ENCODE assay signal across 14 mouse cellular contexts in genomic region chr5:147036661-147037060, GRCm38 (mm10). TPM values are rescaled to one million over a fixed set of nuclear protein-coding genes. Genes with fewer than 3 reads are reported as not detected.
DNase-seq lines count a peak whose midpoint lies in the region; ATAC-seq lines count a peak whose summit lies in the region.
"Had no signal": no experiment of that assay in that cellular context is flagged by ENCODE, and none has a peak within 500 bp of the region (broad histone marks: within the 10 kb centered on the region; RNA-seq: fewer than 3 reads in every experiment).

No protein-coding gene starts in this region.

- no peak overlapping the region for H3K4me2 ChIP-seq in forebrain, embryonic 14.5 days (ENCODE audit: low read length)
- H3K4me2 ChIP-seq in kidney, embryonic 14.5 days (replicated peaks; ENCODE audit: low read depth, low read length): no peak overlapping the region
- H3K4me2 ChIP-seq in lung, embryonic 15.5 days: no peak overlapping the region
- no peak overlapping the region for H3K4me2 ChIP-seq in stomach, embryonic 16.5 days (ENCODE audit: low read depth, low read length)
- H3K4me2 ChIP-seq: forebrain, embryonic 13.5 days; hindbrain, embryonic 13.5 days; liver, embryonic 12.5 days had no signal

- no peak overlapping the region for H3K9ac ChIP-seq in forebrain, embryonic 14.5 days (ENCODE audit: low read length)
- H3K9ac ChIP-seq in kidney, embryonic 14.5 days (ENCODE audit: low read depth, low read length): no peak overlapping the region
- H3K9ac ChIP-seq in lung, embryonic 15.5 days: no peak overlapping the region
- no peak overlapping the region for H3K9ac ChIP-seq in stomach, embryonic 16.5 days (ENCODE audit: low read length)
- H3K9ac ChIP-seq: forebrain, embryonic 13.5 days; hindbrain, embryonic 13.5 days; liver, embryonic 12.5 days had no signal

- DNase-seq in forebrain, embryonic 10.5 days (ENCODE audit: extremely low spot score, low spot score): no peak
- no peak for DNase-seq in forebrain, embryonic 14.5 days (ENCODE audit: low spot score)
- no peak for DNase-seq in kidney, postnatal 14 days
- no peak for DNase-seq in lung, postnatal 14 days
- DNase-seq in spleen, adult 12 weeks (ENCODE audit: low spot score): no peak
- DNase-seq: cerebellum, adult 8-10 months; right cerebral cortex, postnatal 25 days had no signal

- H3K27ac ChIP-seq in forebrain, embryonic 10.5 days: 0 out of 2 replicates have a peak overlapping the region, but pooled peaks have one; percentile 8
- no peak overlapping the region for H3K27ac ChIP-seq in forebrain, embryonic 14.5 days (ENCODE audit: low read depth, low read length)
- peak overlapping the region; percentile 51; the same call in 1 of the 2 replicates for H3K27ac ChIP-seq in kidney, embryonic 14.5 days (ENCODE audit: low read depth, low read length)
- H3K27ac ChIP-seq in lung, embryonic 15.5 days: peak overlapping the region; percentile 66
- peak overlapping the region; percentile 17; the same call in 1 of the 2 replicates for H3K27ac ChIP-seq in stomach, embryonic 16.5 days (ENCODE audit: low read length)
- H3K27ac ChIP-seq: forebrain, embryonic 13.5 days; hindbrain, embryonic 13.5 days; liver, embryonic 12.5 days had no signal

- WGBS in forebrain, embryonic 10.5 days: 85% methylated on average over 5 of the region's 5 CpGs
- 84% methylated on average over 5 of the region's 5 CpGs for WGBS in forebrain, embryonic 14.5 days
- WGBS in kidney, embryonic 14.5 days: 81% methylated on average over 5 of the region's 5 CpGs
- WGBS in lung, embryonic 15.5 days: 77% methylated on average over 5 of the region's 5 CpGs
- WGBS in stomach, embryonic 16.5 days: 79% methylated on average over 5 of the region's 5 CpGs

- no peaks in the 10 kb centered on the region for H3K9me3 ChIP-seq in forebrain, embryonic 10.5 days
- no peaks in the 10 kb centered on the region for H3K9me3 ChIP-seq in forebrain, embryonic 14.5 days (replicated peaks; ENCODE audit: control insufficient read depth, low read length)
- H3K9me3 ChIP-seq in kidney, embryonic 14.5 days (ENCODE audit: control insufficient read depth, low read length): no peaks in the 10 kb centered on the region
- no peaks in the 10 kb centered on the region for H3K9me3 ChIP-seq in lung, embryonic 15.5 days
- H3K9me3 ChIP-seq in stomach, embryonic 16.5 days (replicated peaks; ENCODE audit: control insufficient read depth, low read length): no peaks in the 10 kb centered on the region
- H3K9me3 ChIP-seq: forebrain, embryonic 13.5 days; hindbrain, embryonic 13.5 days; liver, embryonic 12.5 days had no signal

- peaks cover 43% of the 10 kb centered on the region for H3K4me1 ChIP-seq in forebrain, embryonic 10.5 days
- H3K4me1 ChIP-seq in forebrain, embryonic 14.5 days (ENCODE audit: control insufficient read depth, insufficient read depth, low read length): peaks cover 2% of the 10 kb centered on the region; the same call in 1 of the 2 replicates
- peaks cover 18% of the 10 kb centered on the region for H3K4me1 ChIP-seq in kidney, embryonic 14.5 days (ENCODE audit: control insufficient read depth, insufficient read depth, low read length)
- peaks cover 47% of the 10 kb centered on the region for H3K4me1 ChIP-seq in lung, embryonic 15.5 days
- peaks cover 18% of the 10 kb centered on the region for H3K4me1 ChIP-seq in stomach, embryonic 16.5 days (ENCODE audit: control insufficient read depth, insufficient read depth, low read length)

- H3K27me3 ChIP-seq in forebrain, embryonic 10.5 days (ENCODE audit: poor library complexity, severe bottlenecking): no peaks in the 10 kb centered on the region
- H3K27me3 ChIP-seq in forebrain, embryonic 14.5 days (replicated peaks; ENCODE audit: control insufficient read depth, insufficient read depth, low read length): no peaks in the 10 kb centered on the region
- H3K27me3 ChIP-seq in kidney, embryonic 14.5 days (ENCODE audit: control insufficient read depth, insufficient read depth, low read length): no peaks in the 10 kb centered on the region
- H3K27me3 ChIP-seq in lung, embryonic 15.5 days: no peaks in the 10 kb centered on the region
- no peaks in the 10 kb centered on the region for H3K27me3 ChIP-seq in stomach, embryonic 16.5 days (ENCODE audit: control insufficient read depth, insufficient read depth, low read length)
- H3K27me3 ChIP-seq: forebrain, embryonic 13.5 days; liver, embryonic 12.5 days had no signal

- no peak for ATAC-seq in forebrain, embryonic 14.5 days
- ATAC-seq in kidney, embryonic 14.5 days (ENCODE audit: low FRiP score, low TSS enrichment): no peak
- no peak for ATAC-seq in lung, embryonic 15.5 days (ENCODE audit: borderline replicate concordance, extremely low read depth, low FRiP score, low TSS enrichment)
- ATAC-seq in stomach, embryonic 16.5 days (ENCODE audit: insufficient read depth, low FRiP score): no peak
- ATAC-seq: forebrain, embryonic 13.5 days; liver, embryonic 12.5 days; midbrain, embryonic 16.5 days had no signal

- H3K36me3 ChIP-seq in forebrain, embryonic 10.5 days (replicated peaks): peaks cover 18% of the 10 kb centered on the region
- H3K36me3 ChIP-seq in forebrain, embryonic 14.5 days (ENCODE audit: control insufficient read depth, insufficient read depth, low read length): 0 out of 2 replicates have a peak, but pooled peaks cover 2% of the 10 kb centered on the region
- peaks cover 7% of the 10 kb centered on the region; the same call in 1 of the 2 replicates for H3K36me3 ChIP-seq in kidney, embryonic 14.5 days (ENCODE audit: control insufficient read depth, insufficient read depth, low read length)
- H3K36me3 ChIP-seq in lung, embryonic 15.5 days: peaks cover 19% of the 10 kb centered on the region
- peaks cover 9% of the 10 kb centered on the region for H3K36me3 ChIP-seq in stomach, embryonic 16.5 days (ENCODE audit: control insufficient read depth, insufficient read depth, low read length)

- H3K4me3 ChIP-seq in forebrain, embryonic 10.5 days: no peak overlapping the region
- H3K4me3 ChIP-seq in forebrain, embryonic 14.5 days (ENCODE audit: low read depth, low read length): no peak overlapping the region
- no peak overlapping the region for H3K4me3 ChIP-seq in kidney, embryonic 14.5 days (ENCODE audit: low read length)
- no peak overlapping the region for H3K4me3 ChIP-seq in lung, embryonic 15.5 days
- H3K4me3 ChIP-seq in stomach, embryonic 16.5 days (replicated peaks; ENCODE audit: low read length): no peak overlapping the region
- H3K4me3 ChIP-seq: forebrain, embryonic 13.5 days; hindbrain, embryonic 13.5 days; liver, embryonic 12.5 days had no signal

RNA-seq across cellular contexts. Expression of gene Lnx2, which starts 39.7 kb away (rescaled TPM):
- polyA plus RNA-seq in forebrain, embryonic 10.5 days (2016; fragmentation: Nextera tagmentation; extraction: Ambion mirVana): 8.6 and 9.8 TPM in 2 replicates
- 8.1 and 10.9 TPM in 2 replicates for polyA plus RNA-seq in forebrain, embryonic 14.5 days (2014; fragmentation: Nextera tagmentation; extraction: Ambion mirVana)
- polyA plus RNA-seq in kidney, embryonic 14.5 days (2014; fragmentation: Nextera tagmentation; extraction: Ambion mirVana): 10.8 and 14.4 TPM in 2 replicates
- polyA plus RNA-seq in lung, embryonic 15.5 days (2015; fragmentation: Nextera tagmentation; extraction: Ambion mirVana): 15.8 and 17.2 TPM in 2 replicates
- polyA plus RNA-seq in stomach, embryonic 16.5 days (2015; fragmentation: Nextera tagmentation; extraction: Ambion mirVana): 18.3 and 20.5 TPM in 2 replicates

RNA-seq across cellular contexts. Expression of gene Polr1d, which starts 40.2 kb away (rescaled TPM):
- 129 and 132 TPM in 2 replicates for polyA plus RNA-seq in forebrain, embryonic 10.5 days (2016; fragmentation: Nextera tagmentation; extraction: Ambion mirVana)
- 121 and 135 TPM in 2 replicates for polyA plus RNA-seq in forebrain, embryonic 14.5 days (2014; fragmentation: Nextera tagmentation; extraction: Ambion mirVana)
- polyA plus RNA-seq in kidney, embryonic 14.5 days (2014; fragmentation: Nextera tagmentation; extraction: Ambion mirVana): 146 and 173 TPM in 2 replicates
- polyA plus RNA-seq in lung, embryonic 15.5 days (2015; fragmentation: Nextera tagmentation; extraction: Ambion mirVana): 115 and 121 TPM in 2 replicates
- 142 and 145 TPM in 2 replicates for polyA plus RNA-seq in stomach, embryonic 16.5 days (2015; fragmentation: Nextera tagmentation; extraction: Ambion mirVana)
